Mouse (Mus musculus) brain, embryonic 14.5 days (tissue): ENCODE data around the gene Them5.

Experiments used
- CTCF ChIP-seq: fragments of 200-500 bp; IDR thresholded peaks from 2 replicates; pipeline ENCODE4 v1.5.1; 2012; ENCODE audit warnings: inconsistent platforms, mild to moderate bottlenecking, moderate library complexity, borderline replicate concordance; ENCODE audit not compliant: insufficient read depth, insufficient read length; ENCODE audit errors: extremely low read depth
- POLR2A ChIP-seq: fragments of 200-500 bp; IDR thresholded peaks from 2 replicates; pipeline ENCODE4 v1.6.1; 2012; ENCODE audit warnings: mild to moderate bottlenecking, inconsistent platforms, borderline replicate concordance; ENCODE audit not compliant: poor library complexity, insufficient read depth, insufficient read length, severe bottlenecking; ENCODE audit errors: extremely low read depth

DNA sequence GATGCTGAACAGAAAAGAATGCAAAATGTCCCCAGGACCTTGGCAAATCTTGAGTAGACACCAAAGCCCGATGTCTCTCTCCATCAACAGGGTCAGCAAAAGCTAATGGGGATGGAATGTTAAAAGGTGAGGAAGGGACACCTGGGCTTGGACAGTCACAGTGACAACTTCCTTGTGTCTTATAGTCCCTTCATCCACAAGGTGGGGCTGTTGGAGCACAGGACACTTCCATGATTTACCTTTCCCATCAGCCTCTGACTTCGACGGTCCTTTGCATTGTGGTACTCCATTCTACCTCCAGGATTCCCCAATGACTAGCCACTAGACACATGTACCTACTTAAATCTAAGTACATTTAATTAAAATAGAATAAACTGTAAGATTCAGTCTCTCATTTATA is 13.2 kb upstream of the Them5 start:
- TF ChIP-seq CTCF (peak; percentile 37; the same call in 1 of the 2 replicates), POLR2A (no peak)
